Mouse (Mus musculus): ENCODE measurements at regions not wholly inside any gene's neighbourhood (a gene's known extent, or its start where the extent isn't known, plus 50 kb on each side); places are given as distances from the start of the nearest gene placed in this dataset.

- Histone ChIP-seq H3K36me3 (ENCODE audit: control insufficient read depth, insufficient read depth, low read length, poor library complexity, severe bottlenecking) (no peaks in the 10 kb centered on the region), H3K27me3 (ENCODE audit: control insufficient read depth, insufficient read depth, low read length, poor library complexity, severe bottlenecking) (no peaks in the 10 kb centered on the region), H3K4me1 (ENCODE audit: control insufficient read depth, insufficient read depth, low read length) (no peaks in the 10 kb centered on the region), H3K9me3 (replicated peaks; ENCODE audit: control insufficient read depth, insufficient read depth, low read length, poor library complexity, severe bottlenecking) (no peaks in the 10 kb centered on the region), H3K4me3 (ENCODE audit: low read depth, low read length) (no peak overlapping the region), H3K9ac (ENCODE audit: low read depth, poor library complexity, severe bottlenecking) (no peak overlapping the region), H3K27ac (ENCODE audit: insufficient read depth, low read length) (no peak overlapping the region)
- no peak for TF ChIP-seq EP300 (IDR thresholded peaks at IDR 0.05; ENCODE audit: insufficient read depth, low read depth, low read length)
- TF ChIP-seq CTCF (IDR thresholded peaks at IDR 0.05; ENCODE audit: low read depth, low read length), result no peak
- no peak for TF ChIP-seq POLR2A (IDR thresholded peaks at IDR 0.05; ENCODE audit: insufficient read depth, low read length)
Measured at GRCm38 (mm10) chr16:78019605-78020285, 281.5 kb upstream of the Cxadr start.

GRCm38 (mm10) chr16:78015401-78015800 is 285.9 kb upstream of the Cxadr start:
- TF ChIP-seq CTCF (IDR thresholded peaks at IDR 0.05; ENCODE audit: low read depth, low read length) (no peak), EP300 (IDR thresholded peaks at IDR 0.05; ENCODE audit: insufficient read depth, low read depth, low read length) (no peak), POLR2A (IDR thresholded peaks at IDR 0.05; ENCODE audit: insufficient read depth, low read length) (no peak)

GRCm38 (mm10) chr16:78013049-78013819 is 288.1 kb upstream of the Cxadr start:
- no peaks in the 10 kb centered on the region for H3K27me3 ChIP-seq (ENCODE audit: control insufficient read depth, insufficient read depth, low read length, poor library complexity, severe bottlenecking)
- H3K36me3 ChIP-seq (ENCODE audit: control insufficient read depth, insufficient read depth, low read length, poor library complexity, severe bottlenecking), result no peaks in the 10 kb centered on the region
- TF ChIP-seq CTCF (IDR thresholded peaks at IDR 0.05; ENCODE audit: low read depth, low read length), result no peak
- no peak for TF ChIP-seq EP300 (IDR thresholded peaks at IDR 0.05; ENCODE audit: insufficient read depth, low read depth, low read length)
- no peak overlapping the region for H3K27ac ChIP-seq (ENCODE audit: insufficient read depth, low read length)
- no peak overlapping the region for H3K4me3 ChIP-seq (ENCODE audit: low read depth, low read length)
- no peaks in the 10 kb centered on the region for H3K9me3 ChIP-seq (replicated peaks; ENCODE audit: control insufficient read depth, insufficient read depth, low read length, poor library complexity, severe bottlenecking)
- H3K4me1 ChIP-seq (ENCODE audit: control insufficient read depth, insufficient read depth, low read length), result no peaks in the 10 kb centered on the region
- H3K9ac ChIP-seq (ENCODE audit: low read depth, poor library complexity, severe bottlenecking), result no peak overlapping the region

More at GRCm38 (mm10) chr16:78015401-78015800, 285.9 kb upstream of the Cxadr start:
- Histone ChIP-seq H3K9me3 (replicated peaks; ENCODE audit: control insufficient read depth, insufficient read depth, low read length, poor library complexity, severe bottlenecking) (no peaks in the 10 kb centered on the region), H3K9ac (ENCODE audit: low read depth, poor library complexity, severe bottlenecking) (no peak overlapping the region), H3K27ac (ENCODE audit: insufficient read depth, low read length) (no peak overlapping the region), H3K36me3 (ENCODE audit: control insufficient read depth, insufficient read depth, low read length, poor library complexity, severe bottlenecking) (no peaks in the 10 kb centered on the region), H3K4me3 (ENCODE audit: low read depth, low read length) (no peak overlapping the region), H3K4me1 (ENCODE audit: control insufficient read depth, insufficient read depth, low read length) (no peaks in the 10 kb centered on the region), H3K27me3 (ENCODE audit: control insufficient read depth, insufficient read depth, low read length, poor library complexity, severe bottlenecking) (no peaks in the 10 kb centered on the region)

- no peak overlapping the region for H3K4me3 ChIP-seq (ENCODE audit: low read depth, low read length)
- no peaks in the 10 kb centered on the region for H3K27me3 ChIP-seq (ENCODE audit: control insufficient read depth, insufficient read depth, low read length, poor library complexity, severe bottlenecking)
- no peak overlapping the region for H3K9ac ChIP-seq (ENCODE audit: low read depth, poor library complexity, severe bottlenecking)
- no peaks in the 10 kb centered on the region for H3K9me3 ChIP-seq (replicated peaks; ENCODE audit: control insufficient read depth, insufficient read depth, low read length, poor library complexity, severe bottlenecking)
- no peaks in the 10 kb centered on the region for H3K36me3 ChIP-seq (ENCODE audit: control insufficient read depth, insufficient read depth, low read length, poor library complexity, severe bottlenecking)
- no peaks in the 10 kb centered on the region for H3K4me1 ChIP-seq (ENCODE audit: control insufficient read depth, insufficient read depth, low read length)
- TF ChIP-seq EP300 (IDR thresholded peaks at IDR 0.05; ENCODE audit: insufficient read depth, low read depth, low read length), result no peak
- no peak for TF ChIP-seq CTCF (IDR thresholded peaks at IDR 0.05; ENCODE audit: low read depth, low read length)
- TF ChIP-seq POLR2A (IDR thresholded peaks at IDR 0.05; ENCODE audit: insufficient read depth, low read length), result no peak
- no peak overlapping the region for H3K27ac ChIP-seq (ENCODE audit: insufficient read depth, low read length)
Measured at GRCm38 (mm10) chr16:78004016-78004415, 297.3 kb upstream of the Cxadr start.

DNA sequence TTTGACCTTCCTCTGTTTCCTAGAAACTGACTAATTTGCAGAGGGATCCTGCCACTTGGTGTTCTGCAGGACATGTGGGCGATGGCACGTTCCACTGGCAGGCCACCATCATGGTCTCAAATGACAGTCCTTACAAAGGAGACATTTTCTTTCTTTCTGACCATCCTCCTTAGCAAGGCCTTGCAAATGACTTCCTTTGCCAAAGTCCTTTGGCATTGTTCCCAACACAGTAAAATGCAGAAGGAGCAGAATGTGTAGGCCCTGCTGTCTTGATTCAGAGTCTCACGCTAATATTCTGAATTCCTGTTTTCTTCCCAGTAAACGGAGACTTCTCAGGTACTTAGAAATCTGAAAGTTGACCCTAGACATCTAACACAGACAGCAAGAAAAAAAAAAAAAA is 308.3 kb upstream of the Cxadr start:
- H3K36me3 ChIP-seq (ENCODE audit: control insufficient read depth, insufficient read depth, low read length, poor library complexity, severe bottlenecking), result no peaks in the 10 kb centered on the region
- no peak overlapping the region for H3K4me3 ChIP-seq (ENCODE audit: low read depth, low read length)
- H3K27me3 ChIP-seq (ENCODE audit: control insufficient read depth, insufficient read depth, low read length, poor library complexity, severe bottlenecking), result no peaks in the 10 kb centered on the region
- H3K9me3 ChIP-seq (replicated peaks; ENCODE audit: control insufficient read depth, insufficient read depth, low read length, poor library complexity, severe bottlenecking), result no peaks in the 10 kb centered on the region; the same call in 1 of the 2 replicates
- no peak overlapping the region for H3K27ac ChIP-seq (ENCODE audit: insufficient read depth, low read length)
- TF ChIP-seq POLR2A (IDR thresholded peaks at IDR 0.05; ENCODE audit: insufficient read depth, low read length), result no peak
- no peak for TF ChIP-seq EP300 (IDR thresholded peaks at IDR 0.05; ENCODE audit: insufficient read depth, low read depth, low read length)
- no peak for TF ChIP-seq CTCF (IDR thresholded peaks at IDR 0.05; ENCODE audit: low read depth, low read length)
- no peak overlapping the region for H3K9ac ChIP-seq (ENCODE audit: low read depth, poor library complexity, severe bottlenecking)
- no peaks in the 10 kb centered on the region for H3K4me1 ChIP-seq (ENCODE audit: control insufficient read depth, insufficient read depth, low read length)

DNA sequence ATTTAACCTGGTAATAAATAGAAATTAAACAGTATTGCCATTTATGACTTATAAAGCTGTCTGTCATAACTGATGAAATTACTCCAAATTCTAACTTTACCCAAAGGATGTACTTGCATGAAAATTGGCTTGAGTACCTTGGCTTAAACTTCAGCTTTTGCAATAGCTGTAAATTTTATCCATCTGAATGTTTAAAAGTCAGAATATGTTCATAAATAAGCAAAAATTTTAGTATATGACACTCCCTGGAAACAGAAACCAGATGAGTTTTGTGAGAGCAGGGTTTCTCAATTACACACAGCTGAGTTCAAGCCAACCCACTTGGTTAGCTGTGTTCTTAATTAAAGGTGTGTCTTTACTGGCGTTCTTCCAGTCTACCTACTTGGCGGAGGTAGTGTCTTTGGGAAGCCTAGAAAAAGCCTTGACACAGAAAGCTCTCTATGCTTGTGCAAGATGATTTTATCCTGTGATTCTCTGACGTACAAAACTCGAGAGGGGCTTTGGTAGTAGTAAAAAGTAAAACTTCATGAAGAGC is 311.4 kb upstream of the Cxadr start:
- Histone ChIP-seq H3K9ac (ENCODE audit: low read depth, poor library complexity, severe bottlenecking) (no peak overlapping the region), H3K27ac (ENCODE audit: insufficient read depth, low read length) (no peak overlapping the region), H3K4me3 (ENCODE audit: low read depth, low read length) (no peak overlapping the region), H3K9me3 (replicated peaks; ENCODE audit: control insufficient read depth, insufficient read depth, low read length, poor library complexity, severe bottlenecking) (no peaks in the 10 kb centered on the region; the same call in 1 of the 2 replicates), H3K4me1 (ENCODE audit: control insufficient read depth, insufficient read depth, low read length) (no peaks in the 10 kb centered on the region), H3K27me3 (ENCODE audit: control insufficient read depth, insufficient read depth, low read length, poor library complexity, severe bottlenecking) (no peaks in the 10 kb centered on the region), H3K36me3 (ENCODE audit: control insufficient read depth, insufficient read depth, low read length, poor library complexity, severe bottlenecking) (no peaks in the 10 kb centered on the region)
- TF ChIP-seq POLR2A (IDR thresholded peaks at IDR 0.05; ENCODE audit: insufficient read depth, low read length), result no peak
- TF ChIP-seq CTCF (IDR thresholded peaks at IDR 0.05; ENCODE audit: low read depth, low read length), result no peak
- TF ChIP-seq EP300 (IDR thresholded peaks at IDR 0.05; ENCODE audit: insufficient read depth, low read depth, low read length), result no peak

Measured in ES-Bruce4 (cell line).